Mouse (Mus musculus) thymus, adult 2 months (tissue): ENCODE results near the gene Ubxn2a.
"Not testable (repeated sequence)": the region's sequence is repeated elsewhere in the genome, so short reads cannot be mapped to it uniquely, and the experiment has no call there.

ENCODE experiments used
- CTCF ChIP-seq: fragments of 200-500 bp; IDR thresholded peaks from 2 replicates; pipeline ENCODE4 v1.5.1; 2012; ENCODE audit warnings: mild to moderate bottlenecking, control low read depth, low read length, moderate library complexity, borderline replicate concordance; ENCODE audit not compliant: control insufficient read depth, poor library complexity, insufficient read depth; ENCODE audit errors: extremely low read depth
- POLR2A ChIP-seq: fragments of 200-500 bp; IDR thresholded peaks from 2 replicates; pipeline ENCODE4 v1.6.1; 2012; ENCODE audit warnings: mild to moderate bottlenecking, low read length, control low read depth, moderate library complexity; ENCODE audit not compliant: control insufficient read depth, poor library complexity, insufficient read depth; ENCODE audit errors: extremely low read depth

DNA sequence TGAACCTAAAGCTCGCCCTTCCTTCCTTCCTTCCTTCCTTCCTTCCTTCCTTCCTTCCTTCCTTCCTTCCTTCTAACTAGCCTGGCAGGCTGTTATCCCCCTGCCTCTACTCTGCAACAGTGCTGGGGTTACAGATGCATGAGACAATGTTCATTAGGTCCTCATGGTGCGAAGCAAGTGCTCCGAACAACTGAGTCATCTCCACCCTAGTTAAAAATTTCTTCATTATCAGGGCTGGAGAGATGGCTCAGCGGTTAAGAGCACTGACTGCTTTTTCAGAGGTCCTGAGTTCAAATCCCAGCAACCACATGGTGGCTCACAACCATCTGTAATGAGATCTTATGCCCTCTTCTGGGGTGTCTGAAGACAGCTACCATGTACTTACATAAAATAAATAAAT lies 20.9 kb downstream of the Ubxn2a start:
- not testable (repeated sequence) for TF ChIP-seq POLR2A, CTCF
